Mouse (Mus musculus) frontal cortex, postnatal 36 days (tissue): ENCODE results near the gene Pawr.

Experiments
- DNase-seq, 2 experiments: peaks; one replicate each; pipeline ENCODE4 v3.0.0; 2022; ENCODE audit warnings: low spot score in 2 of 2

Gene Pawr

GRCm38 (mm10) chr10:108331784-108332561, at the start of gene Pawr:
TSS of gene Pawr (plus strand) at chr10:108332121.
- peak in 1 of 2 experiments; percentile 6 for DNase-seq

GRCm38 (mm10) chr10:108282351-108282750, 49.6 kb upstream of the Pawr start:
- DNase-seq, result no peak

- no peak for DNase-seq
Observed at GRCm38 (mm10) chr10:108283418-108283817, 48.5 kb upstream of the Pawr start.

GRCm38 (mm10) chr10:108283837-108284236, 48.1 kb upstream of the Pawr start:
- DNase-seq, result no peak

- DNase-seq, result no peak
Observed at GRCm38 (mm10) chr10:108284445-108284844, 47.5 kb upstream of the Pawr start.

GRCm38 (mm10) chr10:108284977-108285376, 46.9 kb upstream of the Pawr start:
- no peak for DNase-seq

GRCm38 (mm10) chr10:108286658-108287437, 45.1 kb upstream of the Pawr start:
- DNase-seq, result no peak

- no peak for DNase-seq
Observed at GRCm38 (mm10) chr10:108287438-108287801, 44.5 kb upstream of the Pawr start.

- DNase-seq, result peak in 1 of 2 experiments; percentile 49
Observed at GRCm38 (mm10) chr10:108290046-108290445, 41.9 kb upstream of the Pawr start.

- DNase-seq, result no peak
Observed at GRCm38 (mm10) chr10:108291688-108292471, 40.0 kb upstream of the Pawr start.

GRCm38 (mm10) chr10:108292651-108293050, 39.3 kb upstream of the Pawr start:
- DNase-seq, result no peak

GRCm38 (mm10) chr10:108293620-108294195, 38.2 kb upstream of the Pawr start:
- peak in 1 of 2 experiments; percentile 54 for DNase-seq

- DNase-seq, result no peak
Observed at GRCm38 (mm10) chr10:108294766-108295165, 37.2 kb upstream of the Pawr start.

- no peak for DNase-seq
Observed at GRCm38 (mm10) chr10:108296446-108296845, 35.5 kb upstream of the Pawr start.

- no peak for DNase-seq
Observed at GRCm38 (mm10) chr10:108298261-108298660, 33.7 kb upstream of the Pawr start.

GRCm38 (mm10) chr10:108298841-108299545, 32.9 kb upstream of the Pawr start:
- DNase-seq, result no peak

GRCm38 (mm10) chr10:108299828-108300227, 32.1 kb upstream of the Pawr start:
- no peak for DNase-seq

- peak; percentile 73 to 84 for DNase-seq
Observed at GRCm38 (mm10) chr10:108300843-108301242, 31.1 kb upstream of the Pawr start.

- DNase-seq, result no peak
Observed at GRCm38 (mm10) chr10:108307772-108308171, 24.1 kb upstream of the Pawr start.

GRCm38 (mm10) chr10:108310195-108310594, 21.7 kb upstream of the Pawr start:
- no peak for DNase-seq

- no peak for DNase-seq
Observed at GRCm38 (mm10) chr10:108311396-108311795, 20.5 kb upstream of the Pawr start.
